Mouse (Mus musculus): Measurements from ENCODE around the gene Ncoa1. TPM values are rescaled to one million over a fixed set of nuclear protein-coding genes. Genes with fewer than 3 reads are reported as not detected.
A peak's percentile ranks its signal among the peaks of the same experiment; 100 is the strongest.

The Ncoa1 gene
- polyA plus RNA-seq, 1 experiment from 2014 or later, result 4.9 TPM

DNA sequence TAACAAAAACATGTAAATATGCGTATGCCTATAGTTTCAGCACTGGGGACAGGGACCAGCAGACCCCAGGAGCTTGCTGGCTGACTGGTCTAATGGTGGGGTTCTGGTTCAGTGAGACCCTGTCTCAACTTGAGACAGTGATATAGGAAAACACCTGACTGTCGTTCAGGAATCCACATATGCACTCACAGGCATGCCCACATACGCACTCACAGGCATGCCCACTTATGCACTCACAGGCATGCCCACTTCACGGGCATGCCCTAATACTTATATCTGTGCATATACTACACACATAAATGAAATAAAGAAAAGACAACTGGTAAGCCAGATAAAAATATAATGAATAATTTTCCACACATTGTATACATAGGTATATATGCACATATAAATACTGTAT lies 3.3 kb upstream of the Ncoa1 start:
- Histone ChIP-seq H3K4me2 (no peak overlapping the region), H3K4me1 (ENCODE audit: control insufficient read depth, insufficient read depth, low read length) (peaks cover 12% of the 10 kb centered on the region; the same call in 1 of the 2 replicates), H3K36me3 (ENCODE audit: control insufficient read depth, insufficient read depth, low read length) (no peaks in the 10 kb centered on the region), H3K27me3 (ENCODE audit: control insufficient read depth, insufficient read depth, low read length) (peaks cover 5% of the 10 kb centered on the region; the same call in 1 of the 2 replicates), H3K27ac (ENCODE audit: low read depth, low read length) (no peak overlapping the region), H3K9ac (ENCODE audit: low read length) (no peak overlapping the region), H3K9me3 (ENCODE audit: control insufficient read depth, low read length) (no peaks in the 10 kb centered on the region), H3K4me3 (ENCODE audit: low read depth, low read length) (no peak overlapping the region)
- WGBS, result 78% methylated on average over 4 of the region's 4 CpGs
- DNase-seq (ENCODE audit: low spot score, missing footprints) (no peak), ATAC-seq (ENCODE audit: low FRiP score) (no peak)

DNA sequence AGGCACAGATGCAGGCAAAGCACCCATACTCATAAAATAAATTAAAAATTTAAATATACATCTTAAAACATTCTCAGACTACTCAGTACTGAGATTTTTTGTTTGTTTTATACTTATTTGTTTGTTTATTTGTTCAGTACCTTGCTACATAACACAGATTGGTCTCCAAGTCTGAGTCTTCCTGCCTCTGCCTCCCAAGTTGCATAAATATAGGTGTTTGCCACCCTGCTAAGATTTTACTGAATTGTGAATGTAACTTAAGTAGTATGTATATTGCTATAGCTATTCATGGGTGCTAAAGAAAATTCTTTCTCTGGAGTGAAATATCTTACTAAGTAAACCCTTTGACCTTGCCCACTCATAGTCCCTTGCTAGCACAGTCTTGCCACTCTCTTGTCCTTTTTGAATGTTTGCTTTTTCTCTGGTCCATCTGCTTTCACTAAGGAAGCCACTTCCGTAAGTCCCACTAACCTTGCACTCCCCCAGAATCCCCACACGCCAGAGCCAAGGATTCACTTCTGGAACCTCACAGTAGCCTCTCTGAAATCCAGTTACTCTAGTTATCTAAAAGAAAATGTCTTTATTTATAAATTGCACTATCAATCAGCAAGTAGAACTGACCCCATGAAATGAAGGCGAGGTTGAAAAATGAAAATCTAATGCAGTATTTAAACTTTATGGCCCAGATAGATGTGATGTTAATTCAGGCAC lies 2.3 kb upstream of the Ncoa1 start:
- Histone ChIP-seq H3K27ac (ENCODE audit: low read depth, low read length) (no peak overlapping the region), H3K4me1 (ENCODE audit: control insufficient read depth, insufficient read depth, low read length) (peaks cover 14% of the 10 kb centered on the region; the same call in 1 of the 2 replicates), H3K4me2 (no peak overlapping the region), H3K9me3 (ENCODE audit: control insufficient read depth, low read length) (no peaks in the 10 kb centered on the region), H3K36me3 (ENCODE audit: control insufficient read depth, insufficient read depth, low read length) (no peaks in the 10 kb centered on the region), H3K27me3 (ENCODE audit: control insufficient read depth, insufficient read depth, low read length) (peaks cover 5% of the 10 kb centered on the region; the same call in 1 of the 2 replicates), H3K9ac (ENCODE audit: low read length) (no peak overlapping the region), H3K4me3 (ENCODE audit: low read depth, low read length) (no peak overlapping the region)
- ATAC-seq (ENCODE audit: low FRiP score), result no peak
- 75% methylated on average over 3 of the region's 3 CpGs for WGBS
- DNase-seq (ENCODE audit: low spot score, missing footprints), result no peak

DNA sequence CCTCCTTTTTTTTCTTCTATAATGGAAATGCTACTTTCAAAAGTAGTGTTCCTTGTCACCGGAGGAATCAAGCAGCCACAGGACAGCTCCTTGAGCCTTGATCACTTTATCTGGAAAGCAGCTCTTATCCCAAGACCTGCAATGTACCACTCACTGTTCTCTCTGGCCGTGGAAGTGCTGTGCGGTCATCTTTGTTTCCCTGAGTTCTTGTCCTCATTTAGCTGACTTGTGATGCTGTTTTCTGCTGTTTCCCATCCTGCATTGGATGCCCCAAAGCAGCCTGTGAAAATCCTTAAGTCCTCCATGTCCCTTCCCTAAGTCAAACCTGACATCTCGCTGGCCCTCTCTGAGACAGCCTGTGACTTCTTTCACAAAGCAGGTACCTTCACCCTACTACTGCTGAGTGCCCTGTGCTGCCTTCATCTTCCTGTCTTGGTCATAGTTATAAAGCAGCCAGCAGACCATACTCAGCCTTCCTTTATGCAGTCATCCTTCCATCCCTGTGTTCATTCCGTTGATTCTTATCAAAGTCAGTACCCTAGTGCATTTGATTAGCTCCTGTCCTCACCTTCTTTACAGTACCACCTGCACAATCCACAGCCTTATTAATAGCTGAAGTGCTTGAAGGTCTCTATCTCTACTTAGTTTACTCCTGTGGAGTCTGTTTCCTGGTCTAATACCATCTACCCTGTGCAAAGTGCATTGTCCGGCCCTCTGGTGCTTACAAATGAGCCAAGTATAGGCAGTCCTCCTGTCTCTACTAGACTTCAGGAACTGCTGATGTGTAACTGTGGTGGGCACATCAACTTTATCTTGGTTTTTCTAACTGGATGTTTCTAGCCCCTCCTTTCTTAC lies 1.2 kb upstream of the Ncoa1 start:
- H3K27ac ChIP-seq (ENCODE audit: low read depth, low read length), result no peak overlapping the region
- H3K27me3 ChIP-seq (ENCODE audit: control insufficient read depth, insufficient read depth, low read length), result peaks cover 8% of the 10 kb centered on the region
- H3K9me3 ChIP-seq (ENCODE audit: control insufficient read depth, low read length), result no peaks in the 10 kb centered on the region
- ATAC-seq (ENCODE audit: low FRiP score) (no peak), DNase-seq (ENCODE audit: low spot score, missing footprints) (no peak)
- H3K4me1 ChIP-seq (ENCODE audit: control insufficient read depth, insufficient read depth, low read length), result peaks cover 14% of the 10 kb centered on the region; the same call in 1 of the 2 replicates
- no peak overlapping the region for H3K4me2 ChIP-seq
- H3K4me3 ChIP-seq (ENCODE audit: low read depth, low read length), result no peak overlapping the region
- no peaks in the 10 kb centered on the region for H3K36me3 ChIP-seq (ENCODE audit: control insufficient read depth, insufficient read depth, low read length)
- H3K9ac ChIP-seq (ENCODE audit: low read length), result no peak overlapping the region
- WGBS, result 71% methylated on average over 6 of the region's 6 CpGs

GRCm38 (mm10) chr12:4476291-4476831 lies 621 bp downstream of the Ncoa1 start:
- ATAC-seq (ENCODE audit: low FRiP score) (peak; percentile 86), DNase-seq (ENCODE audit: low spot score, missing footprints) (peak; percentile 96)
- H3K9ac ChIP-seq (ENCODE audit: low read length), result peak overlapping the region; percentile 94
- peak overlapping the region; percentile 95 for H3K4me3 ChIP-seq (ENCODE audit: low read depth, low read length)
- peaks cover 8% of the 10 kb centered on the region for H3K27me3 ChIP-seq (ENCODE audit: control insufficient read depth, insufficient read depth, low read length)
- no peaks in the 10 kb centered on the region for H3K36me3 ChIP-seq (ENCODE audit: control insufficient read depth, insufficient read depth, low read length)
- H3K9me3 ChIP-seq (ENCODE audit: control insufficient read depth, low read length), result no peaks in the 10 kb centered on the region
- WGBS, result under 1% methylated on average over 31 of the region's 73 CpGs
- H3K27ac ChIP-seq (ENCODE audit: low read depth, low read length), result peak overlapping the region; percentile 91
- H3K4me1 ChIP-seq (ENCODE audit: control insufficient read depth, insufficient read depth, low read length), result peaks cover 8% of the 10 kb centered on the region; the same call in 1 of the 2 replicates
- peak overlapping the region; percentile 88 for H3K4me2 ChIP-seq

DNA sequence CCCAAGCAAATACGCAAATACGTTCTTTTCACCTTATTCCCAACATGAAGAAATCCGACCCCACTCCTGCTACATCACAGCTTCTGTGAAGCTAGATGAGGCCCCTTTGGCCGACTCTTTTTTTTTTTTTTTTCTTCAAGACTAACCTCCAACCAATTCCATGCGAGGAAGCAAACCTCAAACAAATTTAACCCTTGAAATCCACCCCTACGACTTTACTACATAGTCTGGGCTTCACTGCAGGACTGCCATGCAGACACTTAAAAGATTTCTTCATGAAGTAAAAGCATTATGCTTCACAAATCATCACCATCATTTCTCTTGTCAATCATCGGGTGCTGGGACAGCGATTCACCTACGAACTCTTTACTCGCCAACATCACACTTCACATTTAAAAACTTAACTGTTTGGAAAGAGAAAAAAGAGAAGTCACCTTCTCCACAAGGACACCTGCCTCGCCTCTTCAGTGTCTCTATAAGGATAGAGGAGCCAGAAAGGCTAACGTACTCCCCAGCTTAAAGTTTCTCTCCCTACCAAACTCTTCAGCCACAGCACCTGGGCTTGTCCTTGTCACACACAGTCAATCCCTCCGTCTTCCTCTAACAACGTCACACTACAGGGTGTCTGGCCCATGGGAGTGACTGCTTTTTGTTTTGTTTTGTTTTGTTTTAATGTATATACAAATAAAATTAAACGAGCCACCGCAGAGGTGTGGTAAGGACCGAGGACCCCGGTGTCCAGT lies 1.6 kb downstream of the Ncoa1 start:
- Histone ChIP-seq H3K27me3 (ENCODE audit: control insufficient read depth, insufficient read depth, low read length) (peaks cover 8% of the 10 kb centered on the region), H3K4me1 (ENCODE audit: control insufficient read depth, insufficient read depth, low read length) (peaks cover 8% of the 10 kb centered on the region; the same call in 1 of the 2 replicates), H3K9me3 (ENCODE audit: control insufficient read depth, low read length) (no peaks in the 10 kb centered on the region), H3K36me3 (ENCODE audit: control insufficient read depth, insufficient read depth, low read length) (no peaks in the 10 kb centered on the region), H3K27ac (ENCODE audit: low read depth, low read length) (no peak overlapping the region), H3K9ac (ENCODE audit: low read length) (peak overlapping the region; percentile 94; the same call in 1 of the 2 replicates), H3K4me2 (peak overlapping the region; percentile 88), H3K4me3 (ENCODE audit: low read depth, low read length) (peak overlapping the region; percentile 95)
- WGBS, result 7% methylated on average over 18 of the region's 18 CpGs
- DNase-seq (ENCODE audit: low spot score, missing footprints), result peak; percentile 85
- ATAC-seq (ENCODE audit: low FRiP score), result no peak; the same call in 1 of the 2 replicates

GRCm38 (mm10) chr12:4469115-4469514 lies 7.9 kb downstream of the Ncoa1 start:
- ATAC-seq (ENCODE audit: low FRiP score) (no peak), DNase-seq (ENCODE audit: low spot score, missing footprints) (no peak)
- H3K36me3 ChIP-seq (ENCODE audit: control insufficient read depth, insufficient read depth, low read length), result no peaks in the 10 kb centered on the region
- H3K4me1 ChIP-seq (ENCODE audit: control insufficient read depth, insufficient read depth, low read length), result no peaks in the 10 kb centered on the region
- WGBS, result 74% methylated on average over 2 of the region's 2 CpGs
- H3K27ac ChIP-seq (ENCODE audit: low read depth, low read length), result no peak overlapping the region
- no peaks in the 10 kb centered on the region for H3K9me3 ChIP-seq (ENCODE audit: control insufficient read depth, low read length)
- no peak overlapping the region for H3K4me3 ChIP-seq (ENCODE audit: low read depth, low read length)
- peaks cover 2% of the 10 kb centered on the region; the same call in 1 of the 2 replicates for H3K27me3 ChIP-seq (ENCODE audit: control insufficient read depth, insufficient read depth, low read length)
- H3K4me2 ChIP-seq, result no peak overlapping the region
- H3K9ac ChIP-seq (ENCODE audit: low read length), result no peak overlapping the region

- DNase-seq (ENCODE audit: low spot score, missing footprints) (no peak), ATAC-seq (ENCODE audit: low FRiP score) (no peak)
- H3K27ac ChIP-seq (ENCODE audit: low read depth, low read length), result no peak overlapping the region
- H3K4me3 ChIP-seq (ENCODE audit: low read depth, low read length), result no peak overlapping the region
- H3K9ac ChIP-seq (ENCODE audit: low read length), result no peak overlapping the region
- H3K36me3 ChIP-seq (ENCODE audit: control insufficient read depth, insufficient read depth, low read length), result no peaks in the 10 kb centered on the region
- H3K27me3 ChIP-seq (ENCODE audit: control insufficient read depth, insufficient read depth, low read length), result no peaks in the 10 kb centered on the region
- H3K4me2 ChIP-seq, result no peak overlapping the region
- WGBS, result 94% methylated on average over 2 of the region's 2 CpGs
- H3K9me3 ChIP-seq (ENCODE audit: control insufficient read depth, low read length), result no peaks in the 10 kb centered on the region
- no peaks in the 10 kb centered on the region for H3K4me1 ChIP-seq (ENCODE audit: control insufficient read depth, insufficient read depth, low read length)
Observed at GRCm38 (mm10) chr12:4463701-4464100, 13.3 kb downstream of the Ncoa1 start.

DNA sequence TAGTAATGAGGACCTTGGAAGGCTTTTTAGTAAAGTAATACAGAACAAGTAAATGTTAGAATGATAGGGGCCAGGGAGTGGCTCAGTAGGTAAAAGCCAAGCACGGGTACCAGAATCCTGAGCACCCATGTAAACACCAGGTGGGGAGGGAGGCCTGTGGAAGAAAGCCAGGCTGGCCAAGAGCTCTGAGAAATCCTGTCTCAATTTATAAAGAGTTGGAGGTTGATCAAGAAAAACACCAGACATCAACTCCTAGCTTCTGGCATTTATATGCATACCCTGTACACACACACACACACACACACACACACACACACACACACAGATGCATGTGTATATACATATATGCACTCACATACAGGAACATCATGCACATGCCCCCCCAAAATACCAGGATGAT lies 14.6 kb downstream of the Ncoa1 start:
- DNase-seq (ENCODE audit: low spot score, missing footprints), result no peak
- no peaks in the 10 kb centered on the region for H3K27me3 ChIP-seq (ENCODE audit: control insufficient read depth, insufficient read depth, low read length)
- H3K4me1 ChIP-seq (ENCODE audit: control insufficient read depth, insufficient read depth, low read length), result no peaks in the 10 kb centered on the region
- WGBS, result 79% methylated on average over 1 of the region's 1 CpGs
- H3K9ac ChIP-seq (ENCODE audit: low read length), result no peak overlapping the region
- H3K27ac ChIP-seq (ENCODE audit: low read depth, low read length), result no peak overlapping the region
- no peak overlapping the region for H3K4me2 ChIP-seq
- H3K9me3 ChIP-seq (ENCODE audit: control insufficient read depth, low read length), result no peaks in the 10 kb centered on the region
- no peak overlapping the region for H3K4me3 ChIP-seq (ENCODE audit: low read depth, low read length)
- no peak for ATAC-seq (ENCODE audit: low FRiP score)
- no peaks in the 10 kb centered on the region for H3K36me3 ChIP-seq (ENCODE audit: control insufficient read depth, insufficient read depth, low read length)
